Mouse (Mus musculus): ENCODE measurements around the gene Son.

DNA sequence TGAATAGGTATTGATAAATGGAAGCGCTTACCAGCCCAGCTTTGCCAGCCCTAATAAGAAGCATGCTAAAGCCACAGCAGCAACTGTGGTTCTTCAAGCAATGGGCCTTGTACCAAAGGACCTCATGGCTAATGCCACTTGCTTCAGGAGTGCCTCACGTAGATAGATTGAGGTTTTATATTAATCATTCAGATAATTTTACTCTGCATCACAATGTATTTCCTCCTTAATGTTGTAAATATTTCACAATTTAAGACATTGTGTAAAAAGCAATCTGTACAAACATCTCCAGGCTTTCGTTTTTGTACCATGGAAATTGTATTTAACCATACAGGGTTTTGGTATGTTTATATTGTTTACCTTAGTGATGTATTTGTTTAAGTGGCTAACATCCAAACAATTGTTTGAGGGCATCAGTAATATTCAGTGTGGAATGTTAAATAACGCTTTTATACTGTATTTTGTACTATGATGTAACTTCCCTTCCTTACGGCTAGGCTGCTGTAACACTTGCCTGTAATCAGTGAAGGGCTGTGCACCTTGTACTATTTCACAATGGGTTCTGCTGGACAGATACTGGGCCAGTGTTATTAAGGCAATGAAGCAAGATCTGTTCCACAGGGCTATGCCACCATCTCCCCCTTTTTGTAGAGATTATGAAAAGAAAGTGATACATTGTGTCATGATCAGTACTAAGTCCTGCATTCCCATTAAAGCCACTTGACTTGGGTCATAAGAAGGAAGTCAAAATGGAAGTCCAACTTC, 31.0 kb downstream of the Son start:
- TF ChIP-seq CTCF (conservative IDR thresholded peaks at IDR 0.05; ENCODE audit: insufficient read depth, insufficient read length, low read depth, low read length) (no peak), POLR2A (IDR thresholded peaks at IDR 0.05; ENCODE audit: low read depth, low read length) (no peak)
